Mouse (Mus musculus): ENCODE results near the gene Pde11a. TPM values are rescaled to one million over a fixed set of nuclear protein-coding genes. Genes with fewer than 3 reads are reported as not detected.

The Pde11a gene
- polyA plus RNA-seq, 1 experiment, result not detected

DNA sequence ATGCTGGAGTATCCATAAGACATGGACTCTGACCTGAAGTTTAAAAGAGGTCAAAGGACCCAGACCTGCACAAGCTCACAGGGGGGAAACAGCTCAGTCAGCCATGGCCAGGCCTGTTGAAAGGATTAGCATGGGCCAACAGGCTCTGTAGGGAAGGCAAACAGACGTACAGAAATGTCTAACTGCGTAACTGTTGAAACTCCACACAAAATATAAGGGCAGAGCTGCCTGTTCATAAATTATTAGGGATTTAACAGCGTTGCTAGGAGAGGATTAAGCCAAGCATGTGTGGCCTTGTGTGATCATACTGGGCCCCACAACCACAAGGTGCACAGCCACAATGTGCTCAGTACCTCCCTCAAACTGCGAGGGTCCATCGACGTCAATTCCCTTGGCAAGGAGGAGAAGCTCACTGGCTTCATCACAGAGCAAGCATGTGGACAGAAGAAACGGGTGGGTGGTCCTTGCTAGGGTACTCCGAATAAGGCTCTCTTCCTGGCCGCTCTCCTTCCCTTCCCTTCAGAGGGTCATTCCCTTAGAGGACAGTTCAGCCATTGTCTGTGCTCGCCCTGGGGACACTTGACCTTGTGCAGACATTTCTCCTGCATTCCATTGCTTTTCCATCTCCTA, 375.2 kb downstream of the Pde11a start:
- H3K4me1 ChIP-seq (ENCODE audit: control insufficient read depth, insufficient read depth, low read length), result 0 out of 2 replicates have a peak, but pooled peaks cover 4% of the 10 kb centered on the region
- H3K4me3 ChIP-seq (replicated peaks; ENCODE audit: extremely low read depth, low read depth, low read length), result no peak overlapping the region
- 86% methylated on average over 10 of the region's 10 CpGs for WGBS
- TF ChIP-seq POLR2A (IDR thresholded peaks at IDR 0.05; ENCODE audit: borderline replicate concordance, extremely low read depth, low read depth, low read length), result no peak
- no peak for TF ChIP-seq CTCF (IDR thresholded peaks at IDR 0.05; ENCODE audit: insufficient read depth, low read length)
- DNase-seq, result no peak

DNA sequence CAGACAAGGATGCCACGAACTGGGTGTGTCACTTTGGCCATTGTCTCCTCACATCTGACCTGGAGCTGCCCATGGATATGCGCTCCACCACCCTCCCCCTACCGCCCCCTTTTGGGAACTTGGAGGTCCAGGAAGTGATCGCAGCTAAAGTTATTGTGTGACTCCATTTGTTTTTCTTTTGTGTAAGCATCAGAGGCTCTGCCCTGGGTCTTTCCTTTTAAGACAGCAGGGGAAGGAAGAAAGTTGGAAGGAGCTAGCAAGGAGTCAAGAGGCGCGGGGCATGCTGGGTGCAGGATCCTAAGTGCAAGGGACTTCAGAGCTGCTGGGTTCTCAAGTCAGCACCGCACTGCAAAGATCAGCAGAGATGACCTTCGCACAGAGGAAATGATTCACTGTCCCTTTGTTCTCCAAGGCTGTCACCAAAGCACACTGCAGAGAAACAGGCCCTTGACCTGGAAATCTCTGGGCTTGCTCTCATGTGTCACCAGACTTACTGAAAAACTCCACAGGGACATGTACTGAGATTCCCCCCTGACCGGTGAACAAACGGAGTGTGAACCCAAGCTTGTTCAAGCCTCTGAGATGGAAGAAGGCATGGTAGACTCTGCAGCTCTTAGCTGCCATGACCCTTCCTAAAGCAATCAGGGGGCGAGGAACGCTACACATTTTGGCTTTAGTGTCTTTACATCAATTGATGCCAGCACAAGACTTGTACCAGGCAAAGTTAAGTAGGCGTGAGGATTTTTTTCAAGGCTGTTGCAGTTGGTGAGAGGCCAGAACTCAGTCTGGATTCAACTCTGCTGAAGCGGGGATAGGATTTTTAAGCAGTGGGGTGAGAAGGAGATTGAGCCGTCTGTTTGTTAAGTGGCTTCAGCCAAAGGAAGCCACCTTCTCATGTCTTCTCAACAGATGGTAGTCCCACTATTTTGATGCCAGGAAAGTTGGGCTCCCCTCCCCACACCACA, 377.9 kb downstream of the Pde11a start:
- Histone ChIP-seq H3K4me3 (replicated peaks; ENCODE audit: extremely low read depth, low read depth, low read length) (no peak overlapping the region), H3K4me1 (ENCODE audit: control insufficient read depth, insufficient read depth, low read length) (0 out of 2 replicates have a peak, but pooled peaks cover 4% of the 10 kb centered on the region)
- WGBS, result 49% methylated on average over 15 of the region's 15 CpGs
- TF ChIP-seq POLR2A (IDR thresholded peaks at IDR 0.05; ENCODE audit: borderline replicate concordance, extremely low read depth, low read depth, low read length) (no peak), CTCF (IDR thresholded peaks at IDR 0.05; ENCODE audit: insufficient read depth, low read length) (no peak)
- DNase-seq, result no peak

DNA sequence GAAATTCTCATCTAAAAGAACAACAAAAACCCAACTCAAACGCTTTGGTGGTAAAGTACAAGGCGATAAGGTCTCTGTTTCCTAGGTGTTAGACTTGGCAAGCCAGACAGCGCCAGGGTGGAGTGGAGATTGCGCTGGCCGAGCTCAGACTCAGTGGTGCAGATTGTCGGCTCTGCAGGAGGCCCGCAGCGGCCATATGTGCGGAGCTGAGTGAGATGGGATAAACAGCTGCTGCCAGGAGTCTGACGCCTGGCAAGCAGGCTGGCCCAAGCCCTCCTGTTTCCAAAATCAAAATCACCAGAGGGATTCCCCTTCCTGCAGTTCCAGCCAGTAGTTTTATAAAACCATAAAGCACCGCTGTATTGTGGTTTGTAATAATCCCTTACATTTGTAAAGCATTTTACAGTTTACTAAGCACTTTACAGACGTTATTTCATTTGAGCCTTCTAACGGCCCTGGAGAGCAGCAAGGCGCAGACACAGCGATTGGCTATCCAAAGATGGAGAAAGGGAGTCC, 378.7 kb downstream of the Pde11a start:
- no peak for DNase-seq
- WGBS, result 26% methylated on average over 15 of the region's 15 CpGs
- no peak overlapping the region for H3K4me3 ChIP-seq (replicated peaks; ENCODE audit: extremely low read depth, low read depth, low read length)

DNA sequence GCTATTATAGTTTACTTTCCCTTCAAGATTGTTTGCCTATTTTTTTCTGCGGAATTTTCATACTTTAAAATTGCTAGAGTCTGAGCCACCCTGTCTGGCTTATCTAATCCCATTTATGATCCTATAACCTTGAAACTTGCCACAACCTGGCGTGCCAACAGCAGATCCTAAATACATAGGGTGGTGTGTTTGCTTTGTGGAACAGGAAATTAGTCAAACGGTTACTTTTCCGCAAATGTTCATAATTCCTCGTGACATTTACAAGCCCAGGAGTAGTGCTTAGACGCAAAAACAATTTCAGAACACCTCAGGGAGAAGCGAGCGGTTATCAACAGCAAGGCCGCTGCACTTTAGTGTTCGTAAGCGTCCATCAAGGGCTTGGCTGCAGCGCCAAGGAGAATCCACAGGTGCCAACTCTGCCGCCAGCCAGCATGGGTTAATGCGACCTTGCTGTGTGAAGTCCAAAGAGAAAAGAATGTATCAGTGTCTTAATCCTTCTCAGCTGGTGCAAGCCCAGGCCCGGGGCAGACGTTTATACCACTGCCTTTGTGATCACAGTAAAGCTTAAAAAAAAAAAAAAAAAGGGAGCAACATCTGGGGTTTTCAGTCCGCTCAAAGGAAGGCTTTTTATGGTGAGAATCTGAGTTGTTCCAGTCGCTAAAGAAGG, 379.3 kb downstream of the Pde11a start:
- Histone ChIP-seq H3K4me3 (replicated peaks; ENCODE audit: extremely low read depth, low read depth, low read length) (no peak overlapping the region), H3K4me1 (ENCODE audit: control insufficient read depth, insufficient read depth, low read length) (0 out of 2 replicates have a peak, but pooled peaks cover 2% of the 10 kb centered on the region)
- 51% methylated on average over 18 of the region's 18 CpGs for WGBS
- DNase-seq, result no peak
- no peak for TF ChIP-seq POLR2A (IDR thresholded peaks at IDR 0.05; ENCODE audit: borderline replicate concordance, extremely low read depth, low read depth, low read length)
- TF ChIP-seq CTCF (IDR thresholded peaks at IDR 0.05; ENCODE audit: insufficient read depth, low read length), result no peak

More for the DNA sequence above, 378.7 kb downstream of the Pde11a start:
- H3K4me1 ChIP-seq (ENCODE audit: control insufficient read depth, insufficient read depth, low read length), result 0 out of 2 replicates have a peak, but pooled peaks cover 4% of the 10 kb centered on the region
- TF ChIP-seq CTCF (IDR thresholded peaks at IDR 0.05; ENCODE audit: insufficient read depth, low read length) (no peak), POLR2A (IDR thresholded peaks at IDR 0.05; ENCODE audit: borderline replicate concordance, extremely low read depth, low read depth, low read length) (no peak)

DNA sequence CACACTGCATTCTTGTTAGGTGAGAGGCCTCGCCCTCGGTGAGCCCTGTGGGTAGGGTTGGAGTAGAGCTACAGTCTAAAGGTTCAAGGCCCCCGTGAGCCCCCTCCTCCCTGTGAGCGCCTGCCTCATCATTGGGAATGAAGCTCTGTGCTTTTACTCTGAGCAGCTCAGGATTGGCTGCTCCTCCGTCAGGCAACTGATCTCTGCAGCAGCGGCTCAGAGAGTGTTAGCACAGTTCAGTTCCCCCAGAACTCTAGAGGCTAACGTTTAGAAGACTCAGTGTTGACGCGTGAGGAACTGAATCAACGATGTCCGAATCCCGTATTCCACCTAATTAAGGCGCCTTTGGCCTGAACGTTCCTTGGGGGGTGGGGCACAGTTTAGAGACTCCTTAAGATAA, 382.9 kb downstream of the Pde11a start:
- 52% methylated on average over 14 of the region's 14 CpGs for WGBS
- TF ChIP-seq CTCF (IDR thresholded peaks at IDR 0.05; ENCODE audit: insufficient read depth, low read length), result no peak
- no peak for TF ChIP-seq POLR2A (IDR thresholded peaks at IDR 0.05; ENCODE audit: borderline replicate concordance, extremely low read depth, low read depth, low read length)
- Histone ChIP-seq H3K4me1 (ENCODE audit: control insufficient read depth, insufficient read depth, low read length) (0 out of 2 replicates have a peak, but pooled peaks cover 2% of the 10 kb centered on the region), H3K4me3 (replicated peaks; ENCODE audit: extremely low read depth, low read depth, low read length) (no peak overlapping the region)
- no peak for DNase-seq

DNA sequence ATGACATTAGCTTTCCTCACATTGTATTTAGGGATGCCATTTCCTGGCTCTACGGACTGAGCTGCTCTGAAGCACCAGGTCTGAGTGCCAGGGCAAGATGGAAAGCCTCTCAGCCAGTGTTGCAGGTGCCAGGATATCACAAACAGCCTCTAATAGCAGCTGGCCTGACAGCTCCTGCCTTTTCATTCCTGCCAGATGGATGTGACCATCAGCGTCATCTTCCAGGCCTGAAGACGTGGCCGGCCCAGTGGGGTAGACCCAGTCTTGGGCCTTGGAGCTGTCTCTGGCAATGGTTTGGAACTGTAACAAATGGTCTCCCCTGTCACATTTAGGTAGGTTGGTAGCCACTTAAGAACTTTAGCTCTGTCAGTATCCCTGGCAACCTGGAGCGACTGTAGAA, 385.3 kb downstream of the Pde11a start:
- 90% methylated on average over 5 of the region's 5 CpGs for WGBS
- Histone ChIP-seq H3K4me1 (ENCODE audit: control insufficient read depth, insufficient read depth, low read length) (no peaks in the 10 kb centered on the region), H3K4me3 (replicated peaks; ENCODE audit: extremely low read depth, low read depth, low read length) (no peak overlapping the region)
- no peak for DNase-seq
- TF ChIP-seq CTCF (IDR thresholded peaks at IDR 0.05; ENCODE audit: insufficient read depth, low read length) (no peak), POLR2A (IDR thresholded peaks at IDR 0.05; ENCODE audit: borderline replicate concordance, extremely low read depth, low read depth, low read length) (no peak)

DNA sequence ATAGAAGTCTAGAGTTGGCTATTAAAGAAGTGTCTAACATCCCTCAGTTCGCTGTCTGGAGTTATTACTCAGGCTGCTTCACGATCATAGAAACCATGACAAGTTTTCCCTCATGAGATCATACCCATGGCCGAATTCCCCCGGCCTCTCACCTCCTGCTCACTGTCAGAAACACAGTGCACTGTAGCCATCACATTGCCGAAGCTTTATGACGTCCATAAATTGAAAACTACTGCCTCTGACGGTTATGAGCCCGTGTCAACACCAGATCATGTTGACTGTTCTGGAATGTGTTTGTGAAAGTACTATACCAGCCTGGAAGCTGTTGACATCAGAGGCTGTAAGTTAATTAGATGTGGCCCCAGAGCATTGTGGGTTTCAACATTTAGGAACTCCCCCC, 387.9 kb downstream of the Pde11a start:
- H3K4me3 ChIP-seq (replicated peaks; ENCODE audit: extremely low read depth, low read depth, low read length), result no peak overlapping the region
- H3K4me1 ChIP-seq (ENCODE audit: control insufficient read depth, insufficient read depth, low read length), result no peaks in the 10 kb centered on the region
- WGBS, result 78% methylated on average over 8 of the region's 8 CpGs
- DNase-seq, result no peak
- TF ChIP-seq POLR2A (IDR thresholded peaks at IDR 0.05; ENCODE audit: borderline replicate concordance, extremely low read depth, low read depth, low read length) (no peak), CTCF (IDR thresholded peaks at IDR 0.05; ENCODE audit: insufficient read depth, low read length) (no peak)

Other genes starting within 250 kb of the Pde11a start
- not detected in 2 replicates for gene Cyct, start 21.7 kb upstream of the Pde11a start, polyA plus RNA-seq (2012; rRNA removed)
- gene Rbm45, start 31.2 kb upstream of the Pde11a start, polyA plus RNA-seq (2012; rRNA removed), result 9.5 and 12.0 TPM in 2 replicates
- gene Osbpl6, start 67.7 kb upstream of the Pde11a start, polyA plus RNA-seq (2012; rRNA removed), result 64.5 and 74.9 TPM in 2 replicates